Mouse (Mus musculus): ENCODE measurements at regions not wholly inside any gene's neighbourhood (a gene's known extent, or its start where the extent isn't known, plus 50 kb on each side); places are given as distances from the start of the nearest gene placed in this dataset.
"Not testable (repeated sequence)": the region's sequence is repeated elsewhere in the genome, so short reads cannot be mapped to it uniquely, and the experiment has no call there.

DNA sequence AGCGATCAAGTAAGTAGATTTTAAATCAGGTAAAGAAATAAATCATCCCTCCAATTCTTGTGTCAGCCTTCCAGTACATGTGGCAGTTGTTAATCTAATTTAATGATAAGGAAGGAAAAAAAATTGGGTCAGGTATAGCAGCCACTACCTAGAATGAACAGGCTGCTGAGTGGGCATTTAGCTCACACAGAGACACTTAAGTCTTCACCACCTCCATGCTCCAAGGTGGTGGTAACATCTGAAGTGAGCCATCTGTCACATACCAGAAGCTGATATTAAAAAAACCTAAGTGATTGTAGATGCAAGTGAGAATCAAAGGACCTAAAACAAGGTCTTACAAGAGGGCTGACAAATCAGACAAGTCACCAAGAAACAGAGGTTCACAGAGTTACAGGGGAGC is 549.6 kb upstream of the Chordc1 start:
- 74% methylated on average over 1 of the region's 1 CpGs for WGBS
- no peaks in the 10 kb centered on the region for H3K36me3 ChIP-seq
- no peak overlapping the region for H3K4me2 ChIP-seq
- no peak overlapping the region for H3K27ac ChIP-seq (replicated peaks)
- no peaks in the 10 kb centered on the region for H3K4me1 ChIP-seq
- no peak for ATAC-seq (ENCODE audit: low FRiP score)
- no peak overlapping the region for H3K4me3 ChIP-seq (replicated peaks)
- no peaks in the 10 kb centered on the region for H3K27me3 ChIP-seq (replicated peaks)
- no peak overlapping the region for H3K9ac ChIP-seq (replicated peaks)
- no peaks in the 10 kb centered on the region for H3K9me3 ChIP-seq (replicated peaks)

DNA sequence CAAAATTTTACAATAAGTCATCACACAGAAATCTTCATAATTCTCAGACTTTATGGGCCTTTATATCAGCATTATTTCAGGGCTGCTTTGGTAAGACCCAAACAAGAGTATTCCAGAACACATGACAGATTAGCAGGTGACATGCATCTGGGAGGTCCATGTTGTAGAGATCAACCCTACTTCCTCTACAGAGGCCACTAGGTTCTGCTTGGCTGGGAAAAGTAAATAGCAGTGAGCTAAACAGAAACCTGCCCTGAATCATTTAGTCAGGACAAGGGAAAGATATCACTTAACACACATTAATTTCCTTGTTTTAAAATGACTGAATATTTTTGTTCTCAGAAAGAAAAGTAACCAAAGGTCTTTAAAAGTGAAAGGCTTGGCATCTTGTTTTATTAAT is 546.7 kb upstream of the Chordc1 start:
- Histone ChIP-seq H3K36me3 (no peaks in the 10 kb centered on the region), H3K4me3 (replicated peaks) (no peak overlapping the region), H3K9ac (replicated peaks) (no peak overlapping the region), H3K27me3 (replicated peaks) (no peaks in the 10 kb centered on the region), H3K27ac (replicated peaks) (no peak overlapping the region), H3K4me1 (no peaks in the 10 kb centered on the region), H3K4me2 (no peak overlapping the region), H3K9me3 (replicated peaks) (no peaks in the 10 kb centered on the region)
- no peak for ATAC-seq (ENCODE audit: low FRiP score)

DNA sequence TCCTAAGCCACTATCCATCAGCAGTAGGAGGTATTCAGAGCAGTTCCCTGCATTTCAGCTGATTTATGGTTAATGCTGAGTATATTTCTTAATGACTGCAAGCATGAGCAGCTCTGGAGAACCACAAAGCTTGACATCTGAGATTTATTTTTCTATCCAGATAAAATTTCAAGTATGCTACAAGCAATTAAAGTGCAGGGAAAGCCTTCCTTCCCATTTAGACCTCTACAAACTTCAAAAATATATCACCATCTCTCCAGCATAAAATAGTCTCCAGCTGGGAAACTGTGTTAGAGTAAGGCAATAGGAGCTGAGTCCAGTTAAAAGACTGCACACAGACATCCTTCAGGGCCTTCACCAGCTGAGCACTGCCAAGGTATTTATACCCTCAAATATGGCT is 546.2 kb upstream of the Chordc1 start:
- no peaks in the 10 kb centered on the region for H3K27me3 ChIP-seq (replicated peaks)
- H3K4me3 ChIP-seq (replicated peaks): no peak overlapping the region
- H3K9me3 ChIP-seq (replicated peaks): no peaks in the 10 kb centered on the region
- no peak overlapping the region for H3K4me2 ChIP-seq
- H3K9ac ChIP-seq (replicated peaks): no peak overlapping the region
- ATAC-seq (ENCODE audit: low FRiP score): peak; percentile 78; the same call in 1 of the 2 replicates
- no peaks in the 10 kb centered on the region for H3K4me1 ChIP-seq
- H3K36me3 ChIP-seq: no peaks in the 10 kb centered on the region
- H3K27ac ChIP-seq (replicated peaks): no peak overlapping the region

DNA sequence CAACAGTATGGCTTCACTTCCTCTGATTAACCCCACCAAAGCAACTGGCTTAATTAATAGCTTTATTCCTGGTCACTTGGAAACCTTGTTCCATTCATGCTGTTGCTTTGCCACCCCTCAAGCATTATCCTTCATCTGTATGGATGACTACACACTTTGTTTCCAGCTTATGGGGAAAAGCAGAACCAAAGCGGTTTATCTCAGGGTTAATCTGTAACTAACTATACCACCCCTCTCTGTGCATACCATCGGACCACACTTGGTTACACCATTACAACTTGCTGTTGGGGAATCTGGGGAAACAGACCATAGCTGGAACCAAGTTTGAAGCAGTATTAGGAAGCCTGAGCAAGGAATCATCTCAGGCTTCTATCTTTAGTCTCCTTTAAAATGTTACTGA is 500.1 kb upstream of the Chordc1 start:
- not testable (repeated sequence) for H3K9me3 ChIP-seq (replicated peaks); H3K4me3 ChIP-seq (replicated peaks); H3K4me1 ChIP-seq; H3K4me2 ChIP-seq; H3K27me3 ChIP-seq (replicated peaks); H3K9ac ChIP-seq (replicated peaks); ATAC-seq (ENCODE audit: low FRiP score); H3K36me3 ChIP-seq; H3K27ac ChIP-seq (replicated peaks)
- WGBS: 16% methylated on average over 2 of the region's 2 CpGs

DNA sequence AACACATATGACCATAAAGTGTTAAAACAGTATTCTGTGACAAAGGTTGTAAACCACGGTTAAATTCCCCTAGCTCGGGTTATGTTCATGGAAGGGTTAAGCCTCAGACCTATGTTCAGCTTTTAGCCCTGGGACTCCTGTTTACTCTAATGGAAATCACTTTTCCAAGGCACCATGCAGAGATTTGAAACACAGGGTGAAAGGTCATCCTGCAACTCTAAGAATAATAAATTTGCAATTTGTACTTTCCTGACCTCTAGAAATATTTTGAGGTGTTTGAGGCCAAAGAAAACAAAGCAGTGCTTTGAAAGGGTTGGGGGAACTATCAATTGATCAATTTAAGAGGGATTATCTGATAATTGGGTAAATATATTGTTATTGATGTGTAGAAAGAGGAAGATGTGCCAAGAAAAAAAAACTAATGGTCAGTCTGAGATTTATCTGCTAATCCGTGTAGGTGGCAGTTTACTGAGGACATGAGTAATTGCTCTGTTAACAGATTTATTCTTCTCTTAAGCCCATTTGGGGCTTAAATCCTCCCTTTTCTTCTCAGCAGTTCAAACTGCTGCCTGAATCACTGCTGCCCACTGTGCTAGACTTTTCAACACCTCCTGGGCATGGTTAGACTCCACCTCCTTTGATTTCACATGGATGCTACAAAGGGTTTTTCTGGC is 475.1 kb upstream of the Chordc1 start:
- Histone ChIP-seq H3K9me3 (replicated peaks) (no peaks in the 10 kb centered on the region), H3K9ac (replicated peaks) (no peak overlapping the region), H3K4me3 (replicated peaks) (no peak overlapping the region), H3K36me3 (no peaks in the 10 kb centered on the region), H3K27ac (replicated peaks) (no peak overlapping the region), H3K4me1 (no peaks in the 10 kb centered on the region), H3K4me2 (no peak overlapping the region), H3K27me3 (replicated peaks) (no peaks in the 10 kb centered on the region)
- no peak for ATAC-seq (ENCODE audit: low FRiP score)
- 15% methylated on average over 3 of the region's 3 CpGs for WGBS

DNA sequence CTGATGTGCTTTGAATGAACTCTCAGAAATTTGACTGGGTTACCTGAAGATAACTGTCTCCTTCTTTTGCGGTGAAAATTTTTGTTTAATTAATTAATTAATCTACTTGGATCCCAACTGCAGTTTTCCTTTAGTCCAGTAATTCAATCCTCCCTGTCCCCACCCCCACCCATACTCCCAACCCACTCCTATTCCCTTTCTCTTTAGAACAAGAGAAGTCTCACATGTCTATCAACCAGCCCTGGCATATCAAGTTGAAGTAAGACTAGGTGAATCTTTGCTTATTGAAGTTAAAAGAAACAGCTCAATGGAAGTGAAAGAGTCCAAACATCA is 474.6 kb upstream of the Chordc1 start:
- Histone ChIP-seq H3K4me1 (no peaks in the 10 kb centered on the region), H3K36me3 (no peaks in the 10 kb centered on the region), H3K27me3 (replicated peaks) (no peaks in the 10 kb centered on the region), H3K9me3 (replicated peaks) (no peaks in the 10 kb centered on the region), H3K27ac (replicated peaks) (no peak overlapping the region), H3K4me3 (replicated peaks) (no peak overlapping the region), H3K4me2 (no peak overlapping the region), H3K9ac (replicated peaks) (no peak overlapping the region)
- no peak for ATAC-seq (ENCODE audit: low FRiP score)
- 70% methylated on average over 1 of the region's 1 CpGs for WGBS

DNA sequence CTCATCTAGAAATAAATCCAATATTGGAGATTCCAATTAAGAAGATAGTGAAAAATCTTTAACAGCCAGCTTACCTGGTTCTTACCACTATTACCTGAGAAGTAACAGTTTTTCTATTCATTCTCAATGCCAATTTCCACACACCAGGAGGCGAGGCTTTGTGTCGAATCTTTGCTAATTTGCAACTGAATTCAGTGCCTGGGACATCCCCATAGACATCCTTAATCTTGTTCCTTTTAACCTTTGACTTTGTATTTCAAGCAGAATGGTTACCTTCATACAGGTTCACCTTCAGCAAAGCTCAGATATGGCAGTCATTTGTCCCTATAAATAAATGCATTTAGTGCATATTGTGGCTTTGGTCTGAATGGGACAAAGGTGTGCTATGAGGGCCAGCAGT is 426.4 kb upstream of the Chordc1 start:
- WGBS: 83% methylated on average over 2 of the region's 2 CpGs
- Histone ChIP-seq H3K27me3 (replicated peaks) (no peaks in the 10 kb centered on the region), H3K4me1 (no peaks in the 10 kb centered on the region), H3K9me3 (replicated peaks) (no peaks in the 10 kb centered on the region), H3K4me2 (no peak overlapping the region), H3K27ac (replicated peaks) (no peak overlapping the region), H3K36me3 (no peaks in the 10 kb centered on the region), H3K4me3 (replicated peaks) (no peak overlapping the region), H3K9ac (replicated peaks) (no peak overlapping the region)
- ATAC-seq (ENCODE audit: low FRiP score): no peak

DNA sequence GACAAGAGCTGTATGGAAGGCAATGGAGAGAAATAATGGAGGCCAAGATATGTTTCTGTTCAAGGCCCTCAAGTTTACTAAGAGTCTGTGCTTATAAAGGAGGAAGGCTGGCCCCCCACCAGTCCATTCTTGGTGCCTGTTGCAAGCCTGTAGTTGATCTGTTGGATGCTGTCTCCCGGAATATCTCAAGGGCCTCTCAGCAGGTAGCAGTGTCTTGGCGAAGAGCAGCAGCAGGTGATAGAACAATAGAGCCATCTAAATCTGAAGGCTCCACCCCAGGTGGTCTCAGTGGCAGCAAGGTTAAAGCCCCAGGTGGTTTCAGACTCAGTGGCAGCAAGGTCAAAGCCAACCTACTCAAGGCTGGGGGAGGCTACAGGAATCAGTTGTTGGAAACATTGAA is 417.1 kb upstream of the Chordc1 start:
- H3K4me1 ChIP-seq: no peaks in the 10 kb centered on the region
- H3K27me3 ChIP-seq (replicated peaks): no peaks in the 10 kb centered on the region
- no peaks in the 10 kb centered on the region for H3K36me3 ChIP-seq
- WGBS: 42% methylated on average over 2 of the region's 2 CpGs
- ATAC-seq (ENCODE audit: low FRiP score): no peak
- no peak overlapping the region for H3K4me2 ChIP-seq
- H3K9ac ChIP-seq (replicated peaks): no peak overlapping the region
- H3K27ac ChIP-seq (replicated peaks): no peak overlapping the region
- no peaks in the 10 kb centered on the region for H3K9me3 ChIP-seq (replicated peaks)
- no peak overlapping the region for H3K4me3 ChIP-seq (replicated peaks)

Measured in neural tube, embryonic 15.5 days (tissue).